Mouse (Mus musculus) spleen, adult 2 months (tissue): ENCODE measurements at regions not wholly inside any gene's neighbourhood (a gene's known extent, or its start where the extent isn't known, plus 50 kb on each side); places are given as distances from the start of the nearest gene placed in this dataset.

ENCODE experiments used
- CTCF ChIP-seq: fragments of 200-500 bp; IDR thresholded peaks from 2 replicates; pipeline ENCODE4 v1.5.1; 2011; ENCODE audit warnings: mild to moderate bottlenecking, inconsistent platforms; ENCODE audit not compliant: insufficient read depth, insufficient read length, insufficient replicate concordance; ENCODE audit errors: extremely low read depth
- POLR2A ChIP-seq: fragments of 200-500 bp; IDR thresholded peaks from 2 replicates; pipeline ENCODE4 v1.6.1; 2011; ENCODE audit warnings: low read depth, low read length, inconsistent platforms

GRCm38 (mm10) chr9:98714661-98715060 is 113.2 kb upstream of the Mrps22 start:
- TF ChIP-seq CTCF (no peak), POLR2A (no peak)
